Mouse (Mus musculus) cortical plate, adult 2 months (tissue): Measurements from ENCODE around the gene Pde4c.

Experiments
- CTCF ChIP-seq: fragments of 200-500 bp; IDR thresholded peaks from 2 replicates; pipeline ENCODE4 v1.5.1; 2011; ENCODE audit warnings: mild to moderate bottlenecking, control low read depth, low read length; ENCODE audit not compliant: insufficient read depth; ENCODE audit errors: extremely low read depth
- POLR2A ChIP-seq: fragments of 200-500 bp; IDR thresholded peaks from 2 replicates; pipeline ENCODE4 v1.6.1; 2011; ENCODE audit warnings: mild to moderate bottlenecking, low read length, control low read depth; ENCODE audit not compliant: insufficient read depth; ENCODE audit errors: extremely low read depth

GRCm38 (mm10) chr8:70730956-70731355 lies 7.4 kb downstream of the Pde4c start:
- TF ChIP-seq CTCF (no peak), POLR2A (no peak)
